Mouse (Mus musculus) urinary bladder, postnatal 25 days (tissue): ENCODE results near the gene H2al1d.
"Not testable (repeated sequence)": the region's sequence is repeated elsewhere in the genome, so short reads cannot be mapped to it uniquely, and the experiment has no call there.

Experiments
- DNase-seq: peaks from one replicate; pipeline ENCODE4 v3.0.0; 2022; ENCODE audit warnings: low spot score

H2al1d gene

DNA sequence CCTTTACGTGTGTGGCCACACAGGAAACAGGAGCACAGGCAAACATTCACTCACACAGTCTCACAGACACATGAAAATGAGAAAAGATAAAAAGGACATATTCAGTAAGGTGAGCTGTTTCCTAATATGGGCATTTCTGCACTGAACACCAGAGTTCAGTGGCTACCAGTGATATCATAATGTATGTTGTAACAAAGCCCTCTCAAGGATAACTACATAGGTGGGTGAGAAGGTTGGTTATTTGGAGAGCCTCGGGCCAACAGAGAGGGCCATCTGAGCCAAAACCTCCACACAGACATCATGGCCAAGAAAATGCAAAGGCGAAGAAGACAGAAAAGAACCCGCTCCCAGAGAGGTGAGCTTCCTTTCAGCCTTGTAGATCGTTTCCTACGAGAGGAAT lies at the start of gene H2al1d:
H2al1d (plus strand) TSS at position 301 of the 400 bp plus-strand sequence.
- DNase-seq: not testable (repeated sequence)

DNA sequence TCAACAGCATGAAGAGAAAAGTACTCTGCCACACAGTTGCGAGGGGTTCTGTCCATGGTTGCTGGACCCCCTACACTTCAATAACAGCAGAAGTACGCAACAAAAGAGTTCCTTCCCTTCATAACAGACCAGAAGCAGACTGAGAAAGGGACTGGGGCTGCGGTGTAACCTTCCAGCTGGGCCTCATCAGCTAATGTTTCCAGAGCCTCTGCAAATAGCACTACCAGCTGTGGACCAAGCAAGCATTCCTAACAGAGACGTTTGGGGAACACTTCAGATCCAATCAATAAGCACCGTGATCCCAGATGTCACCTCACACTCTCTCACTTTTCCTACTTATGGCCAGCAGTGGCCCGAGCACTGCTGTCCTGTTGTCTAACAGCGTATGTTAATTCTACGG lies 43.7 kb upstream of the H2al1d start:
- no peak for DNase-seq

DNA sequence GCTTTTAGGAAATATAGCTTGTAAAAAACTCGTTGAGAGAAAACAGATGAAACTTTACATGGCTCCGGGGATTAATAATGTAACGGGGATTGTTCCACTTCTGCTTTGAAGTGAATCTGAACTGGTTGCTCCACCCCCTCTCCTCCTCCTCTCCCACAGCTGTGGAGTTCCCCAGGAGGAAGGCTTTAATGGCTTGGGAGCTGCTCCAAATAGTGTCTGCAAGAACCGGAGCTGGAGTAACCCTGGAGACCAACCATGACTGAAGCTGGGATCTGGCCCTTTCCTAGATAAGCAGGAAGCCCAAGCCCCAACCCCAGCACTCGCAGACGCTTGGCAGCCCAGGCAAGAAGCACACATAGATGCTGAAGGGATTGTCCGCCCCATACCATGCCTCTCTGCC lies 40.8 kb upstream of the H2al1d start:
- DNase-seq: no peak

DNA sequence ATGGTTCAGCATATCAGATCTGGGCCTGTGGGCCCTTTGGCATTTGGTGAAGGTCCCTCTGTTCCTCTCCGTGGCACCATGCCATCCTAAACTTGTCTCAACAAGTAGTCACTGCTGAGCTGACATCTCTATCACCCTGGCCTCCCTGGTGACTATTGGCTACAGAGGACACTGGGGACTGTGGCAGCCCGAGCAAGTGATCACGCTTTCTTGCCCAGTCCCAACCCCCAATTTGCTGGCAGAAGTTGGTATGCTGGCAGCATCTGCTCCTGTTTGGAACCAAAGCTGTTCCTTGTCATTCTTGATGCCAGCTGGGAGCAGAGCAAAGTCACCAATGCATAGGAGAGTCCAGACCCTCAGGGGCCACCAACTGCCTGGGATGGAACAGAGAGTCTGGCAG lies 39.5 kb upstream of the H2al1d start:
- DNase-seq: no peak

DNA sequence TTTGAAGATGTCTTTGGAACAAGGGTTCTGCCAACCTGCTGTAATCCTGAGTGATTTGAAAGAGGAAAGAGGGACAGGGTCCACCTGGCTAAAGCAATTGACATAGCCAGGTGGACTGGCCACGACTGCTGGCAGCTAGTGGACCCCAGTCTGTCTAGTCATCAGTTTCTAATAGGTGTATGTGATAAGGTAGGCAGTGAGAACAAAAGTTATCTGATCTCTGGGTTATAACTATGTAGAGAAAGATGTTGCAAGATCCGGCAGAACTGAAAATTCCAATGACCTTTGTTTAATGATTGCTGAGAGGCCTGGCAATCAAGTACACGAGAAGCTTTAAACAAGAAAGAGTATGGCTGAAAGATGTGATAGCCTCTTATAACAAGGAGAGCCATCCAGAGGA lies 35.4 kb upstream of the H2al1d start:
- DNase-seq: no peak

DNA sequence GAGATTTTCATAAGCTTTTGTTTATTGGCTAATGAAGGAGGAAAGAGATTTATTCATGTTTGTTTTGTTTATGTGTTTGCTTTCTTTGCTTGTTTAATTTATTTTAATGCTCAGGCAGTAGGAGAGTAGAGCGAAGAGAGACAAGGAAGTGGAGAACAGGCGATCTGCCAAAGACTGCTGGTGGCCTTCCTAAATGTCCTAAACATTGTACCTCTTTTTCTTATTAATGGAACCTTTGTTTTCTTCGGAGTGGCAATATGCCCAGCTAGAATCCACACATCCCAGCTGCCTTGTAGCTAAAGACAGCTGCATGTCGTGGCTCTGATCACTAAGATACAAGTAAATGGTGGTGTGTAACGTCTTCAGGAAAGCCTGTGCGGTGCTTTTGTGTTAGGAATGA lies 31.5 kb upstream of the H2al1d start:
- DNase-seq: no peak

DNA sequence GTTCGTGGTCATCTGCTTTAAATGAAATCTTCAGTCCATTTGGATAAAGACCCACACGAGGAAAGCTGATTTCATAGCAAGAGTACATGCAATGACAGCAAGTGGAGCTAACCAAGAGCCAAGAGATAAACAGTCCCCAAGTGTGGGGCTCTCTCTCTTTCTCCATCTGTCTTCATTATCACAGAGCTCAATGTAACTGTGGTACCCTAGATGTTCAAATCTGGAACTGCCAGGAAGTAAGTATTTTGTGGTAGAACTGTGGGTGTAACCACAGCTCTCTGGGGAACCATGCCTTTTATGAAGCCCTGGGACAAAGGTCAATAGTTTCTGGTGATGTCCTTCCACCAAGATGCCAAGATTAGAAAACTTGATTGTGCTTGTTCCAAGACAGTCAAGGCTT lies 27.9 kb upstream of the H2al1d start:
- no peak for DNase-seq

DNA sequence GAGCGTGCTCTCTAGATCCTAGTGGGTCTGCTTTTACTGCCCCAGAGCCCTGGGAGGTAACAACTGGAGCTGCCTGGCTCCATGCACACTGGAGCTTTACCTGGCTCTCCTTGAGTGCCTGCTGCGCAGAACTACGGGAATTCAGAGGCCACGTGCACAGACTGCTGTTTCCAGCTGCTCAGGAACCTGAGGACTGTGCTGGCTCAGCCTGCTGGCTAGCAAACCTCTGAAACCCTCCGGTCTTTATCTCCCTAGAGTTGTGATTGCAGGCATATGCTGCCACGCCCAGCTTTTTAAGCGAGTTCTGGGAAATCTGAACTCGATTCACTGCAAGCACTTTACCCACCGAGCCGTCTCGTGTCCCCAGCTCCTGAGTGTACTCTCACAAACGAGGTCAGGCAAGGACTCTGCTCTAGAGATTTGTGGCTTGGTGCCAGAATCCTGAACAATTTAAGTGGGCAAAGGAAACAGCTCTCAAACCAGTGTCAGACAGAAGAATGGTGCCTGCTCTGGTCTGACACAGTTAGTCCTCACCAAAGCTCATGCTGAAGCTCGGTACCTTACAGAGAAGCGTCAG lies 20.2 kb upstream of the H2al1d start:
- no peak for DNase-seq

DNA sequence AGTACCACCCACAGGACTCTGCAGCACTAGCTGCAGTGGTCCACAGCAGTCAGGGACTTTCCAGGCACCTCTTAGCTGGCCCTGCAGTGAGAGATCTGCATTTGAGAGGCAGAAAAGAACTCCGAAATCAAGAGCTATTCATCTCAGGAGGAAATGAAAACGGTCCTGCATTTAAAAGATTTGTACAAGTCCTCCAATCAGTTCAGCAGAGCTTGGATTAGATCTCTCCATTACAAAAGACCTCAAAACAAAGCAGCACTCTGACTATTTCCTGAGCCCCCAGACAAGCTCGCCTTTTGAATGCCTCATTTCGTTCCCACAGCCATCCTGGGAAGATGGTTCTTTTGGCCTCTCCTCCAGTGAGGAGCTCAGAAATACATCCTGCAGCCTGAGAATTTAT lies 19.4 kb upstream of the H2al1d start:
- no peak for DNase-seq

DNA sequence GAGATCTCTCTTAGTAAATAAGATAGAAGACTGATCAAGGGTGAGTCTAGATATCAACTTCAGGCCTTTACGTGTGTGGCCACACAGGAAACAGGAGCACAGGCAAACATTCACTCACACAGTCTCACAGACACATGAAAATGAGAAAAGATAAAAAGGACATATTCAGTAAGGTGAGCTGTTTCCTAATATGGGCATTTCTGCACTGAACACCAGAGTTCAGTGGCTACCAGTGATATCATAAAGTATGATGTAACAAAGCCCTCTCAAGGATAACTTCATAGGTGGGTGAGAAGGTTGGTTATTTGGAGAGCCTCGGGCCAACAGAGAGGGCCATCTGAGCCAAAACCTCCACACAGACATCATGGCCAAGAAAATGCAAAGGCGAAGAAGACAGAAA lies 9.7 kb upstream of the H2al1d start, which contains the start of gene H2al1a:
H2al1a (plus strand) TSS at position 301 of the 400 bp plus-strand sequence.
- DNase-seq: not testable (repeated sequence)

DNA sequence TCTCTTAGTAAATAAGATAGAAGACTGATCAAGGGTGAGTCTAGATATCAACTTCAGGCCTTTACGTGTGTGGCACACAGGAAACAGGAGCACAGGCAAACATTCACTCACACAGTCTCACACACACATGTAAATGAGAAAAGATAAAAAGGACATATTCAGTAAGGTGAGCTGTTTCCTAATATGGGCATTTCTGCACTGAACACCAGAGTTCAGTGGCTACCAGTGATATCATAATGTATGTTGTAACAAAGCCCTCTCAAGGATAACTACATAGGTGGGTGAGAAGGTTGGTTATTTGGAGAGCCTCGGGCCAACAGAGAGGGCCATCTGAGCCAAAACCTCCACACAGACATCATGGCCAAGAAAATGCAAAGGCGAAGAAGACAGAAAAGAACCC lies 6.5 kb upstream of the H2al1d start, which contains the start of gene H2al1b:
H2al1b (plus strand) TSS at position 301 of the 400 bp plus-strand sequence.
- DNase-seq: not testable (repeated sequence)

DNA sequence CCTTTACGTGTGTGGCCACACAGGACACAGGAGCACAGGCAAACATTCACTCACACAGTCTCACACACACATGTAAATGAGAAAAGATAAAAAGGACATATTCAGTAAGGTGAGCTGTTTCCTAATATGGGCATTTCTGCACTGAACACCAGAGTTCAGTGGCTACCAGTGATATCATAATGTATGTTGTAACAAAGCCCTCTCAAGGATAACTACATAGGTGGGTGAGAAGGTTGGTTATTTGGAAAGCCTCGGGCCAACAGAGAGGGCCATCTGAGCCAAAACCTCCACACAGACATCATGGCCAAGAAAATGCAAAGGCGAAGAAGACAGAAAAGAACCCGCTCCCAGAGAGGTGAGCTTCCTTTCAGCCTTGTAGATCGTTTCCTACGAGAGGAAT lies 3.3 kb upstream of the H2al1d start, which contains the start of gene H2al1c:
H2al1c (plus strand) TSS at position 301 of the 400 bp plus-strand sequence.
- not testable (repeated sequence) for DNase-seq

DNA sequence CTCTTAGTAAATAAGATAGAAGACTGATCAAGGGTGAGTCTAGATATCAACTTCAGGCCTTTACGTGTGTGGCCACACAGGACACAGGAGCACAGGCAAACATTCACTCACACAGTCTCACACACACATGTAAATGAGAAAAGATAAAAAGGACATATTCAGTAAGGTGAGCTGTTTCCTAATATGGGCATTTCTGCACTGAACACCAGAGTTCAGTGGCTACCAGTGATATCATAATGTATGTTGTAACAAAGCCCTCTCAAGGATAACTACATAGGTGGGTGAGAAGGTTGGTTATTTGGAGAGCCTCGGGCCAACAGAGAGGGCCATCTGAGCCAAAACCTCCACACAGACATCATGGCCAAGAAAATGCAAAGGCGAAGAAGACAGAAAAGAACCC lies 3.0 kb downstream of the H2al1d start, which contains the start of gene H2al1e:
H2al1e (plus strand) TSS at position 301 of the 400 bp plus-strand sequence.
- DNase-seq: not testable (repeated sequence)

DNA sequence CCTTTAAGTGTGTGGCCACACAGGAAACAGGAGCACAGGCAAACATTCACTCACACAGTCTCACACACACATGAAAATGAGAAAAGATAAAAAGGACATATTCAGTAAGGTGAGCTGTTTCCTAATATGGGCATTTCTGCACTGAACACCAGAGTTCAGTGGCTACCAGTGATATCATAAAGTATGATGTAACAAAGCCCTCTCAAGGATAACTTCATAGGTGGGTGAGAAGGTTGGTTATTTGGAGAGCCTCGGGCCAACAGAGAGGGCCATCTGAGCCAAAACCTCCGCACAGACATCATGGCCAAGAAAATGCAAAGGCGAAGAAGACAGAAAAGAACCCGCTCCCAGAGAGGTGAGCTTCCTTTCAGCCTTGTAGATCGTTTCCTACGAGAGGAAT lies 6.2 kb downstream of the H2al1d start, which contains the start of gene H2al1f:
H2al1f (plus strand) TSS at position 301 of the 400 bp plus-strand sequence.
- not testable (repeated sequence) for DNase-seq

DNA sequence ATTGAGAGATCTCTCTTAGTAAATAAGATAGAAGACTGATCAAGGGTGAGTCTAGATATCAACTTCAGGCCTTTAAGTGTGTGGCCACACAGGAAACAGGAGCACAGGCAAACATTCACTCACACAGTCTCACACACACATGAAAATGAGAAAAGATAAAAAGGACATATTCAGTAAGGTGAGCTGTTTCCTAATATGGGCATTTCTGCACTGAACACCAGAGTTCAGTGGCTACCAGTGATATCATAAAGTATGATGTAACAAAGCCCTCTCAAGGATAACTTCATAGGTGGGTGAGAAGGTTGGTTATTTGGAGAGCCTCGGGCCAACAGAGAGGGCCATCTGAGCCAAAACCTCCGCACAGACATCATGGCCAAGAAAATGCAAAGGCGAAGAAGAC lies 9.3 kb downstream of the H2al1d start, which contains the start of gene H2al1g:
H2al1g (plus strand) TSS at position 301 of the 400 bp plus-strand sequence.
- not testable (repeated sequence) for DNase-seq

DNA sequence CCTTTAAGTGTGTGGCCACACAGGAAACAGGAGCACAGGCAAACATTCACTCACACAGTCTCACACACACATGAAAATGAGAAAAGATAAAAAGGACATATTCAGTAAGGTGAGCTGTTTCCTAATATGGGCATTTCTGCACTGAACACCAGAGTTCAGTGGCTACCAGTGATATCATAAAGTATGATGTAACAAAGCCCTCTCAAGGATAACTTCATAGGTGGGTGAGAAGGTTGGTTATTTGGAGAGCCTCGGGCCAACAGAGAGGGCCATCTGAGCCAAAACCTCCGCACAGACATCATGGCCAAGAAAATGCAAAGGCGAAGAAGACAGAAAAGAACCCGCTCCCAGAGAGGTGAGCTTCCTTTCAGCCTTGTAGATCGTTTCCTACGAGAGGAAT lies 12.6 kb downstream of the H2al1d start, which contains the start of gene H2al1h:
H2al1h (plus strand) TSS at position 301 of the 400 bp plus-strand sequence.
- not testable (repeated sequence) for DNase-seq

DNA sequence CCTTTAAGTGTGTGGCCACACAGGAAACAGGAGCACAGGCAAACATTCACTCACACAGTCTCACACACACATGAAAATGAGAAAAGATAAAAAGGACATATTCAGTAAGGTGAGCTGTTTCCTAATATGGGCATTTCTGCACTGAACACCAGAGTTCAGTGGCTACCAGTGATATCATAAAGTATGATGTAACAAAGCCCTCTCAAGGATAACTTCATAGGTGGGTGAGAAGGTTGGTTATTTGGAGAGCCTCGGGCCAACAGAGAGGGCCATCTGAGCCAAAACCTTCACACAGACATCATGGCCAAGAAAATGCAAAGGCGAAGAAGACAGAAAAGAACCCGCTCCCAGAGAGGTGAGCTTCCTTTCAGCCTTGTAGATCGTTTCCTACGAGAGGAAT lies 15.7 kb downstream of the H2al1d start, which contains the start of gene H2al1i:
H2al1i (plus strand) TSS at position 301 of the 400 bp plus-strand sequence.
- DNase-seq: not testable (repeated sequence)

DNA sequence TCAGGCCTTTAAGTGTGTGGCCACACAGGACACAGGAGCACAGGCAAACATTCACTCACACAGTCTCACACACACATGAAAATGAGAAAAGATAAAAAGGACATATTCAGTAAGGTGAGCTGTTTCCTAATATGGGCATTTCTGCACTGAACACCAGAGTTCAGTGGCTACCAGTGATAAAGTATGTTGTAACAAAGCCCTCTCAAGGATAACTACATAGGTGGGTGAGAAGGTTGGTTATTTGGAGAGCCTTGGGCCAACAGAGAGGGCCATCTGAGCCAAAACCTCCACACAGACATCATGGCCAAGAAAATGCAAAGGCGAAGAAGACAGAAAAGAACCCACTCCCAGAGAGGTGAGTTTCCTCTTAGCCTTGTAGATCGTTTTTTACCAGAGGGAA lies 18.9 kb downstream of the H2al1d start, which contains the start of gene H2al1j:
H2al1j (plus strand) TSS at position 301 of the 400 bp plus-strand sequence.
- not testable (repeated sequence) for DNase-seq

DNA sequence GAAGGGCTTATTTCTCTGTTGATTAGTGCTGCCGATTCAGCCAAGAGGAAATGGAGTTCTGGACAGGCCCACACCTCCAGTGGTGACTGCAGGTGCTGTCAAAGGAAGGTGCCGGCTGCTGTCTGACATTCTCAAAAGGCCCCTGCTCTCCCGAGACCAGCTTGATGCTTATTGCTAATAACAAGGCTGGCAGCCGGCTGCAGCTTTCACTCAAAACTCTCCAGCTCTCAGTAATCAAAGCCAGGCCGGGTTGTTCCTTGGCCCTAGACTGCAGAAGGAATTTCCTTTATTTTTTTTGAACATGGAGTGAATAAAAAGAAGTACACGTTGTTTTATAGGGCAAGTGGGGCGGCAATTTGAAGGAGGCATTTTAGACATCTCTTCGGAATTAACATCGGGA lies 37.1 kb downstream of the H2al1d start:
- DNase-seq: no peak

DNA sequence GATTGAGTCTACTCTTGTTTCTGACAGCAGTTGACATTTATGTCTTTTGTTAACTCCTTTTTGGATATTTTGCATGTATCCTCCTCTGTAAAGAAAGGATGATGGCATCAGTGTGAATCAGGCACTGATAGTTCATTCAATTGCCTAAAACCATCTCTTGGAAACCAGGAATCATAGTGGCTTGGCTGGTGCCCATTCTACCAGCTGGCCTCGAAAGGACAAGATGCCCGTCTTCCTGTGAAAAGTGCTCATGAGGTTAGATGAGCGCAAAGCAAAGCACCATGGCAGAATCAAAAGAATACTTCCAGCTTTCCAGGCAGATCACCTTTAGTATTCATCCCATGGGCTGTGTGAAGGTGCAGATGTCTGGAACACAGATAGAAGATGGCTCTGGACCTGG lies 38.1 kb downstream of the H2al1d start:
- no peak for DNase-seq
